Mouse (Mus musculus) brown adipose tissue, adult 24 weeks (tissue): ENCODE results near the gene Mcl1. TPM values are rescaled to one million over a fixed set of nuclear protein-coding genes. Genes with fewer than 3 reads are reported as not detected.
A peak's percentile ranks its signal among the peaks of the same experiment; 100 is the strongest.
"Not testable (repeated sequence)": the region's sequence is repeated elsewhere in the genome, so short reads cannot be mapped to it uniquely, and the experiment has no call there.

Experiments used
- H3K27ac ChIP-seq: fragments of 200-500 bp; replicated peaks from 2 replicates; pipeline ENCODE4 v1.5.1; 2012; ENCODE audit warnings: low read depth, mild to moderate bottlenecking, low read length
- H3K4me1 ChIP-seq: fragments of 200-500 bp; 2 replicates; pipeline ENCODE4 v1.6.1; 2012; ENCODE audit warnings: low read length, mixed read lengths; ENCODE audit not compliant: control insufficient read depth, insufficient read depth, insufficient read length
- H3K4me3 ChIP-seq: fragments of 200-500 bp; 2 replicates; pipeline ENCODE4 v1.5.1; 2012; ENCODE audit warnings: low read depth, mild to moderate bottlenecking, low read length, moderate library complexity; ENCODE audit not compliant: insufficient read depth
- polyA plus RNA-seq: library from polyadenylated mRNA; stranded (reverse); fragments of >200 nt; gene quantifications from 2 replicates; pipeline ENCODE4 v1.2.4, GENCODE M21; 2012; ENCODE audit not compliant: missing spikeins, insufficient read depth, insufficient read length

Mcl1 gene
- polyA plus RNA-seq, 1 experiment: 56.1 TPM

- Histone ChIP-seq H3K27ac (peak overlapping the region; percentile 89), H3K4me1 (peaks cover 64% of the 10 kb centered on the region), H3K4me3 (peak overlapping the region; percentile 12; the same call in 1 of the 2 replicates)
Observed at GRCm38 (mm10) chr3:95668589-95669308, 10.2 kb downstream of the Mcl1 start.

GRCm38 (mm10) chr3:95669309-95669665 lies 10.7 kb downstream of the Mcl1 start:
- peak overlapping the region; percentile 89 for H3K27ac ChIP-seq
- H3K4me3 ChIP-seq: no peak overlapping the region
- H3K4me1 ChIP-seq: peaks cover 60% of the 10 kb centered on the region

- H3K27ac ChIP-seq, H3K4me3 ChIP-seq: not testable (repeated sequence)
- peaks cover 58% of the 10 kb centered on the region for H3K4me1 ChIP-seq
Observed at GRCm38 (mm10) chr3:95670419-95670818, 11.8 kb downstream of the Mcl1 start.

- no peak overlapping the region for H3K4me3 ChIP-seq
- peaks cover 57% of the 10 kb centered on the region for H3K4me1 ChIP-seq
- peak overlapping the region; percentile 15; the same call in 1 of the 2 replicates for H3K27ac ChIP-seq
Observed at GRCm38 (mm10) chr3:95671201-95671600, 12.6 kb downstream of the Mcl1 start.

DNA sequence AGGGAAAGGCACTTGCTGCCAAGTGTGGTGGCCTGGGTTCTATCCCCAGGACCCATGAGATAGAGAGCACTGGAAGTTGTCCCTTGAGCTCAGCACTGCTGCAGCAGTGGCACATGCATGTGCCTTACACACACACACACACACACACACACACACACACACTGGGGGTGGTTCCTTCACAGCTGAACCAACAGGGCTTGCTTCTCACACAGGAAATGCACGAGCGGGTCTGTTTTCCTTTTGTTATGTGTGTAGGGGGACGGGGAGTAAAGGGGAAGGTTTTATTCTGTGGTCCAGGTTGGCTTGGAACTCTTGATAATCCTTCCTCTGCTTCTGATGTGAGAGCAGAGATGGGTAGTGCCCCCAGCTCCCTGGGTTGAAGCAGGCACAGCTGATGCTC lies 13.9 kb downstream of the Mcl1 start:
- Histone ChIP-seq H3K4me3 (no peak overlapping the region), H3K4me1 (peaks cover 56% of the 10 kb centered on the region), H3K27ac (peak overlapping the region; percentile 93)

- Histone ChIP-seq H3K4me1 (peaks cover 51% of the 10 kb centered on the region), H3K27ac (peak overlapping the region; percentile 93), H3K4me3 (peak overlapping the region; percentile 34; the same call in 1 of the 2 replicates)
Observed at GRCm38 (mm10) chr3:95672861-95673706, 14.5 kb downstream of the Mcl1 start.

DNA sequence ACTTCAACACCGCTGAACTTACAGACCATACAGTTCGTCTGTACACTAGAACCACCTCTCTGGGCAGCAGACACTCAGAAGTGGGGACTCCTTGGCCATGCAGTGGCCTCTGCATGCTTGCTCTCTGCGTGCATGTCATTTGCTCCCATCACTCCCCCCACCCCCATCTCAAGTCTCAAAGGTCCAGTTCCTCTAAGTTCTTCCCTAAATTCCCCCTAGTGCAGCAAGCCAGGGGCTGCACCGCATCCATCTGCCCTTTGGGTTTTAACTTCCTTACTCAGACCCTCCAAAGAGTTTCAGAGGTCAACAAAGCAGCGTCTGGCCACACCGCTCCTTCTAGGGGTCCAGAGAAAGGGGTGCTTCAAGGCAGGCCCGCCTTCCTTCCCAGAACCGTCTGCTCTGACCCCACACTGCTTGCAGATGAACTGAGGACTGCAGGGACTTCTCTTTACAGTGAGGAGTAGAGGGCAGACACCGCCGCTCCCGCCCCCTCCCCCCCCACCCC lies 15.2 kb downstream of the Mcl1 start:
- Histone ChIP-seq H3K4me1 (peaks cover 44% of the 10 kb centered on the region), H3K27ac (peak overlapping the region; percentile 93), H3K4me3 (peak overlapping the region; percentile 34)

DNA sequence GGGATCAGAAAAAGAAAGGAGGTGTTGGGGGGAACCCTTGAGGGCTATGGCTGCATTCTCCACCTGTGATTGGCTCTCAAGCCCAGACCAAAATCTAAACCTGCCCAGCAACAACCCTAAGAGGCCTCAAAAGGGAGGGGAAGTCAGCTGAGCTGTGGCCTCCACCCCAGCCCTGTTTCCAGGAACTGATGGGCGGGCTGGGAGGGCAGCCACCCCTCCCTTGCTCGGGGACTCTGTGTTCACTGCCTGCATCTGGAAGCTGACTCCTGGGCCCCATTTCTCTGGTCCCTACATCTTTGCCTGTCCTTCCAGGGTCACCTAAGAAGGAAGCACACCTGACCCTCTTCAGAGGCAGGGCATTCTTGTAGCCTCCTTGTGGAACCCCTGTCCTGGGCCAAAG lies 15.6 kb downstream of the Mcl1 start:
- peak overlapping the region; percentile 97 for H3K27ac ChIP-seq
- peaks cover 42% of the 10 kb centered on the region for H3K4me1 ChIP-seq
- no peak overlapping the region for H3K4me3 ChIP-seq

- Histone ChIP-seq H3K4me1 (peaks cover 39% of the 10 kb centered on the region), H3K4me3 (peak overlapping the region; percentile 21), H3K27ac (peak overlapping the region; percentile 97)
Observed at GRCm38 (mm10) chr3:95674812-95675211, 16.2 kb downstream of the Mcl1 start.

DNA sequence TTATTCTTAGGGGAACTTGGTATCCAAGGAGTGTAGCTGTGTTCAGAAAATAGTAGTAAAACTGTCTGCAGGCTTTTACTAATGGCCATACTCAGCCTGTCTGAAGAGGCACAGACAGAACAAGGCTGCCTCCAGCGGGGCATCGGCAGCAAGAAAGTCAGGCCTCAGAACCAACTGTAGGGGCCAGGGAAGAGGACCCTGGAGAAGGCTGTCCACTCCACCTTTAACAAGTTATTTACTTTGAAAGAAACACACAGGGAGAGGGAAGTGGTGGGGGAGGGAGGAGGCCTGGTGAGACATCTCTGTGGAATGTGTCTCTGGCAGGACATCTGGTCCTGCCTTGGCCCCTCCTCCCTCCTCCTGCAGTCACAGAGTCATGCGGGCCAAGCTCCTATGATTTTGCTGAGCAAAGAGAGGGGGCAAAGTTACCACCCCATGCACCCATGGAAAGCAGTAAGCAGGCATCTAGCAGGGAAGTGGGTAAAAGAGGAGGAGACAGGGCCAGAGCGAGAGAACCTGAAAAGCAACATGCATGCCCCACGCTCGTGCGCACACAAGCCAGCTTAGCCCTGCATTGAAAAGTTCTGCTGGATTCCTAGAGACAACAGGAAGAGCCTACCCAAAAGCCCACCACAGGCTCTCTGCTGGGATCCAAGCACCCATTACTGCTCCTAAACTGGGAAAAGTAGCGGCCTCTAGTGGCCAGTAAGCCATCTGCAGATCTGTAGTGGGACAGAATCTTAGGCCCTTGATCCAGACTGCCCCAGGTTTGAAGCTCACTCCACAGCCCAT lies 16.9 kb downstream of the Mcl1 start:
- Histone ChIP-seq H3K4me3 (peak overlapping the region; percentile 21), H3K4me1 (peaks cover 39% of the 10 kb centered on the region), H3K27ac (peak overlapping the region; percentile 97)

GRCm38 (mm10) chr3:95676745-95677419 lies 18.3 kb downstream of the Mcl1 start:
- Histone ChIP-seq H3K4me1 (peaks cover 38% of the 10 kb centered on the region), H3K4me3 (no peak overlapping the region), H3K27ac (peak overlapping the region; percentile 95)

GRCm38 (mm10) chr3:95677420-95678090 lies 19.0 kb downstream of the Mcl1 start:
- Histone ChIP-seq H3K27ac (no peak overlapping the region), H3K4me3 (no peak overlapping the region), H3K4me1 (peaks cover 32% of the 10 kb centered on the region)

DNA sequence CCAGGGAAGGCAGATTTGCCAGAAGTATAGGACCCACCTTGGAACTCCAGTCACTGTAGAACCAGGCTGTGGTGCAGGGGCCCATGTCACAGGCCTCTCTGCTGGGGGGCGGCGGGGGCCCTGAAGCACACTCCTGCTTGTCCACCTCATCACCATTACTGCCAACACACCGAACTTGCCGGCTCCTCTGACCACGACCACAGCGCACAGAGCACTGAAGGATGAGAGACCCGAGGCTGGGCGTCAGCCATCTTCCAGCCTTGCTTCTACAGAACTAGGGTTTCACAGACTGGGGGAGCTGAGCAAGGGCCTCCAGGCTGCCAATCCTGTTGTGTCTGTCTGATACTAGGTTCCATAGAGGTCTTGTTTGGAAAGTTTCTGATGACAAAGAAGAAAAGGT lies 21.0 kb downstream of the Mcl1 start:
- Histone ChIP-seq H3K4me3 (no peak overlapping the region), H3K4me1 (peaks cover 17% of the 10 kb centered on the region), H3K27ac (no peak overlapping the region)

DNA sequence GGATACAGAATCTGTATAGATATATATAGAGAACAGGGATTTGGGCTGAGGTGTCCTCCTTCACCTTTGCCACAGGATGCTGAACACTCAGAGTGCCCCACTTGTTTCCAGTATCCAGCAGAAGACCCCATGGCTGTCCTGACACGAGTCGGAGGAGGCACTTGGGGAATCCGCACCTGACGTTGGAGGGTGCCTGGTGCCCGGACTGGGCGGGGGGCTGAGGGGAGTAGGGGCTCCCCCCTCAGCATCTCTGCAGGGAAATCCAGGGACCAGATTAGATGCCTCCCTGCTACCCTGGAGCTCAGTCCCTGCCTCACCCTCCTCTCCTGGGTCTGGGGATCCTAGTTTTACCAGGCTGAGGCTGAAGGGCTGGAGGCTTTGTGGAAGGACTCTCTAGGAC lies 22.1 kb downstream of the Mcl1 start:
- no peak overlapping the region for H3K4me3 ChIP-seq
- peaks cover 12% of the 10 kb centered on the region for H3K4me1 ChIP-seq

More for the DNA sequence above, 22.1 kb downstream of the Mcl1 start:
- H3K27ac ChIP-seq: no peak overlapping the region
